Mouse (Mus musculus) ES-E14 (cell line): ENCODE data around the gene Borcs5. TPM values are rescaled to one million over a fixed set of nuclear protein-coding genes. Genes with fewer than 3 reads are reported as not detected.

Experiments used
- DNase-seq: peaks from one replicate; pipeline ENCODE4 v3.0.0-alpha.2; 2013; ENCODE audit warnings: low read depth, low spot score
- H3K27ac ChIP-seq: 2 replicates; pipeline ENCODE4 v1.5.1; 2012; ENCODE audit warnings: low read depth, mild to moderate bottlenecking, low read length, moderate library complexity, mixed read lengths; ENCODE audit not compliant: poor library complexity, insufficient read depth, severe bottlenecking
- H3K36me3 ChIP-seq: 2 replicates; pipeline ENCODE4 v1.6.1; 2012; ENCODE audit warnings: mild to moderate bottlenecking, low read length, moderate library complexity, mixed read lengths; ENCODE audit not compliant: control insufficient read depth, poor library complexity, insufficient read depth, severe bottlenecking
- H3K4me1 ChIP-seq, 2 experiments: fragments of 150-350 bp in 1 of 2; sonication (generic) in 1 of 2; 2 replicates each; pipeline ENCODE4 v1.6.1; 2012; ENCODE audit warnings: low read length in 2 of 2, mild to moderate bottlenecking in 1 of 2, mixed read lengths in 1 of 2; ENCODE audit not compliant: control insufficient read depth in 2 of 2, insufficient read depth in 2 of 2, poor library complexity in 1 of 2
- H3K4me3 ChIP-seq, 2 experiments: fragments of 150-350 bp in 1 of 2; sonication (generic) in 1 of 2; 2 replicates each; pipeline ENCODE4 v1.5.1; 2012; ENCODE audit warnings: low read length in 2 of 2, low read depth in 1 of 2, mild to moderate bottlenecking in 1 of 2, mixed read lengths in 1 of 2; ENCODE audit not compliant: insufficient read depth in 1 of 2, poor library complexity in 1 of 2, severe bottlenecking in 1 of 2
- H3K9ac ChIP-seq: 2 replicates; pipeline ENCODE4 v1.6.1; 2012; ENCODE audit warnings: low read depth, mild to moderate bottlenecking, low read length, mixed read lengths; ENCODE audit not compliant: poor library complexity, insufficient read depth, severe bottlenecking
- H3K9me3 ChIP-seq: fragments of 150-350 bp; sonication (generic); 2 replicates; pipeline ENCODE4 v1.6.1; 2012; ENCODE audit warnings: low read depth, mild to moderate bottlenecking, low read length; ENCODE audit not compliant: control insufficient read depth, insufficient read depth
- CHD2 ChIP-seq: IDR thresholded peaks from 2 replicates; pipeline ENCODE4 v1.6.1; 2014; ENCODE audit warnings: mild to moderate bottlenecking, low read depth, low read length, inconsistent platforms
- HCFC1 ChIP-seq: IDR thresholded peaks from 2 replicates; pipeline ENCODE4 v1.6.1; 2012; ENCODE audit warnings: low read length, inconsistent platforms, borderline replicate concordance; ENCODE audit not compliant: insufficient read depth
- MAFK ChIP-seq: IDR thresholded peaks from 2 replicates; pipeline ENCODE4 v1.6.1; 2014; ENCODE audit warnings: mild to moderate bottlenecking, low read depth, low read length, inconsistent platforms; ENCODE audit not compliant: insufficient read depth
- ZC3H11A ChIP-seq: IDR thresholded peaks from 2 replicates; pipeline ENCODE4 v1.6.1; 2012; ENCODE audit warnings: low read depth, mild to moderate bottlenecking, inconsistent platforms, low read length, borderline replicate concordance
- ZNF384 ChIP-seq: IDR thresholded peaks from 2 replicates; pipeline ENCODE4 v1.6.1; 2012; ENCODE audit warnings: low read depth, low read length, inconsistent platforms
- in situ Hi-C, 2 experiments: fragments of 600-800 bp; cut with MboI; formaldehyde crosslinking; loops; one replicate each; pipeline ENCODE4 v1.15.1; 2025; ENCODE audit warnings: low sequenced_read_pairs in 2 of 2, inconsistent platforms in 1 of 2; ENCODE audit not compliant: unreplicated experiment in 2 of 2
- total RNA-seq: library from RNA; depleted of rRNA; stranded (reverse); fragments of 300-350 nt; gene quantifications from 2 replicates; pipeline ENCODE4 v1.2.3, GENCODE M21; 2012

Gene Borcs5
- total RNA-seq, 1 experiment = 10.1 TPM

- DNase-seq = no peak
- no peak for TF ChIP-seq ZNF384
- TF ChIP-seq CHD2 = no peak
- TF ChIP-seq HCFC1 = peak; percentile 21; the same call in 1 of the 2 replicates
- Histone ChIP-seq H3K4me1 (no peaks in the 10 kb centered on the region), H3K4me3 (peak within 1 kb of the TSS; percentile 62 to 82), H3K27ac (no peak within 1 kb of the TSS), H3K9ac (peak within 1 kb of the TSS; percentile 42), H3K9me3 (no peaks in the 10 kb centered on the region), H3K36me3 (no peaks in the 10 kb centered on the region)
- in situ Hi-C loops = no loop called here
Measured at GRCm38 (mm10) chr6:134631947-134632687, 7.2 kb upstream of the Borcs5 start, which contains the start of gene Mansc1. Mansc1 (minus strand) TSS chr6:134632488.

- Histone ChIP-seq H3K4me1 (no peaks in the 10 kb centered on the region), H3K9ac (0 out of 2 replicates have a peak overlapping the region, but pooled peaks have one; percentile 42), H3K36me3 (no peaks in the 10 kb centered on the region), H3K27ac (no peak overlapping the region), H3K4me3 (peak overlapping the region; percentile 62 to 82; a peak in 3 of 4 replicates), H3K9me3 (no peaks in the 10 kb centered on the region)
- no peak for DNase-seq
- TF ChIP-seq CHD2 (no peak), ZC3H11A (no peak), HCFC1 (no peak), ZNF384 (no peak)
- in situ Hi-C loops = no loop called here
Measured at GRCm38 (mm10) chr6:134632756-134633155, 6.6 kb upstream of the Borcs5 start.

DNA sequence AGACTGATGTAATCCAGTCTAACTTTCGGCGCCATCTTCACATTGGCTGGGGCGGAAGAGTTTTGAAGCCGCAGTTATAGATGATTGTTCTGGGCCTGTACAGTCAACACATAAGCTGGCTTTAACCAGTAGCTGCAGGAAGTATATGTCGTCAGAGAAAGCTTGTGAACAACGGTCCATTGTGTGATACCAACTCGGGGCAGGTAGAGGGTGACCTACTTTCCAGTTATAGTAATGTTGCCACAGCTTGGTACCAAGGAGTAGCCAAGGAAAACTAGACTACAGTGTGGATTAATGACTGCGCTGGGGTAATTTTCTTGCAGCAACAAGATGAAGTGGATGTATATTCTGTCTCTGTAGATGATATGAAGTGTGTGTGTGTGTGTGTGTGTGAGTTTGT is 5.8 kb upstream of the Borcs5 start:
- H3K9ac ChIP-seq = no peak overlapping the region
- TF ChIP-seq ZNF384 = no peak
- TF ChIP-seq ZC3H11A = no peak
- no peaks in the 10 kb centered on the region for H3K9me3 ChIP-seq
- in situ Hi-C loops = no loop called here
- no peaks in the 10 kb centered on the region for H3K36me3 ChIP-seq
- no peak overlapping the region for H3K27ac ChIP-seq
- no peaks in the 10 kb centered on the region for H3K4me1 ChIP-seq
- DNase-seq = no peak
- no peak overlapping the region for H3K4me3 ChIP-seq

DNA sequence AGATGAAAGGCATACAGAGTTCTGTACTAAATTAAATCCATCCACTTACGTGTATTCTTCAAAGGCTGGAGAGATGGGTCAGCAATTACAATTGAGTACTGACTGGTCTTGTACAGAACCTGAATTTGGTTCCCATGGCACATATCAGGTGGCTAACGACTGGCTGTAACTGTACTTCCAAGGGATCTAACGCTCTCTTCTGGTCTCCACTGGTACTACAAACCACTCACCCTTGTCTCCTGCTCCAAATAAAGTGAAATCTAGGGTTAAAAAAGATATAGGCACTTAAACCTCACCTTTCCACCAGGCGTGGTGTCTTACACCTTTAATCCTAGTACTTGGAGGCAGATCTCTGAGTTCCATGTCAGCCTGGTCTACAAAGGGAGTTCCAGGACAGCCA is 2.8 kb upstream of the Borcs5 start:
- Histone ChIP-seq H3K4me1 (no peaks in the 10 kb centered on the region), H3K9me3 (no peaks in the 10 kb centered on the region), H3K4me3 (no peak overlapping the region), H3K36me3 (no peaks in the 10 kb centered on the region), H3K9ac (no peak overlapping the region), H3K27ac (no peak overlapping the region)
- TF ChIP-seq HCFC1 (no peak), ZNF384 (no peak), CHD2 (no peak), ZC3H11A (no peak), MAFK (no peak)
- DNase-seq = no peak
- in situ Hi-C loops = no loop called here

DNA sequence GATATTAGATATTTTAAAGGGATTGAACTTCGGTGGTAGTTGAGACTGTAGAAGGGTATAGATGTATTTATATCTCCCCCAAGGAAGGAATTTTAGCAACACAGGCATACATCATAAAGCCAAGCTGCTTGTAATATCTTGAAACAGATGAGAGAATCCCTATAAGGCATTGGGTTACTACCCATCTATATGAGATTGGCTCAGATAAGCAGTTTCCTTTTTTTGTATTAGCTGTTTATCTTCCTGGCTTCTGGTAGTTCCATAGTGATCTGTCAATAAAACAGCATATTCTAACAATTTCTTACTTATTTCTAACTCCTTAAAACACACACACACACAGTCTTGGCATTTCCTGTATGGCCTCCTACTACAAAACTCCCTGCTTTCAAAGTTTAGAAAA is 590 bp downstream of the Borcs5 start:
- Histone ChIP-seq H3K9me3 (no peaks in the 10 kb centered on the region), H3K4me1 (no peaks in the 10 kb centered on the region), H3K36me3 (no peaks in the 10 kb centered on the region), H3K4me3 (no peak overlapping the region), H3K9ac (no peak overlapping the region), H3K27ac (no peak overlapping the region)
- no peak for TF ChIP-seq HCFC1
- no peak for TF ChIP-seq CHD2
- TF ChIP-seq MAFK = no peak
- TF ChIP-seq ZC3H11A = no peak
- no peak for TF ChIP-seq ZNF384
- in situ Hi-C loops = no loop called here
- no peak for DNase-seq
